In genomic region chr17:71300338-71300737, GRCm38 (mm10) we compare ENCODE assay signal across 10 mouse cellular contexts. TPM values are rescaled to one million over a fixed set of nuclear protein-coding genes. Genes with fewer than 3 reads are reported as not detected.
DNase-seq lines count a peak whose midpoint lies in the region; ATAC-seq lines count a peak whose summit lies in the region.
"Had no signal": no experiment of that assay in that cellular context is flagged by ENCODE, and none has a peak within 500 bp of the region (broad histone marks: within the 10 kb centered on the region; RNA-seq: fewer than 3 reads in every experiment).

No protein-coding gene starts in this region.

- WGBS in heart, embryonic 10.5 days, result 83% methylated on average over 2 of the region's 2 CpGs
- WGBS in intestine, embryonic 16.5 days, result 71% methylated on average over 2 of the region's 2 CpGs
- 84% methylated on average over 2 of the region's 2 CpGs for whole genome bisulfite sequencing in hindbrain, embryonic 13.5 days
- WGBS in forebrain, embryonic 13.5 days, result 87% methylated on average over 2 of the region's 2 CpGs

- peaks cover 42% of the 10 kb centered on the region for H3K36me3 ChIP-seq in heart, embryonic 10.5 days
- H3K36me3 ChIP-seq in intestine, embryonic 16.5 days (ENCODE audit: control insufficient read depth, insufficient read depth, low read length), result no peaks in the 10 kb centered on the region
- no peaks in the 10 kb centered on the region for H3K36me3 ChIP-seq in hindbrain, embryonic 13.5 days
- no peaks in the 10 kb centered on the region for H3K36me3 ChIP-seq in forebrain, embryonic 13.5 days (ENCODE audit: poor library complexity, severe bottlenecking)
- H3K36me3 ChIP-seq: embryonic facial prominence, embryonic 12.5 days had no signal

- ATAC-seq in intestine, embryonic 16.5 days, result peak; percentile 62
- ATAC-seq in hindbrain, embryonic 13.5 days (ENCODE audit: low FRiP score), result no peak
- no peak for ATAC-seq in CD4-positive, CD25-positive, alpha-beta regulatory T cell, adult 4 months
- no peak for ATAC-seq in forebrain, embryonic 13.5 days

- no peak overlapping the region for H3K4me3 ChIP-seq in heart, embryonic 10.5 days
- no peak overlapping the region for H3K4me3 ChIP-seq in intestine, embryonic 16.5 days (ENCODE audit: low read length)
- H3K4me3 ChIP-seq in hindbrain, embryonic 13.5 days, result no peak overlapping the region
- H3K4me3 ChIP-seq in forebrain, embryonic 13.5 days, result no peak overlapping the region
- H3K4me3 ChIP-seq: embryonic facial prominence, embryonic 12.5 days had no signal

- no peaks in the 10 kb centered on the region for H3K27me3 ChIP-seq in heart, embryonic 10.5 days (ENCODE audit: insufficient read depth, poor library complexity, severe bottlenecking)
- no peaks in the 10 kb centered on the region for H3K27me3 ChIP-seq in intestine, embryonic 16.5 days (replicated peaks; ENCODE audit: control insufficient read depth, insufficient read depth, low read length)
- H3K27me3 ChIP-seq in hindbrain, embryonic 13.5 days, result no peaks in the 10 kb centered on the region
- no peaks in the 10 kb centered on the region for H3K27me3 ChIP-seq in forebrain, embryonic 13.5 days
- H3K27me3 ChIP-seq: embryonic facial prominence, embryonic 12.5 days had no signal

- H3K9ac ChIP-seq in intestine, embryonic 16.5 days (ENCODE audit: low read depth, low read length), result no peak overlapping the region
- no peak overlapping the region for H3K9ac ChIP-seq in hindbrain, embryonic 13.5 days
- H3K9ac ChIP-seq in forebrain, embryonic 13.5 days, result no peak overlapping the region
- H3K9ac ChIP-seq: embryonic facial prominence, embryonic 12.5 days; liver, embryonic 14.5 days had no signal

- no peak overlapping the region for H3K4me2 ChIP-seq in intestine, embryonic 16.5 days (ENCODE audit: low read depth, low read length)
- no peak overlapping the region for H3K4me2 ChIP-seq in hindbrain, embryonic 13.5 days
- no peak overlapping the region for H3K4me2 ChIP-seq in forebrain, embryonic 13.5 days
- H3K4me2 ChIP-seq: embryonic facial prominence, embryonic 12.5 days had no signal

- peak; percentile 66 for DNase-seq in heart, adult 8-10 months (ENCODE audit: low spot score)
- DNase-seq in heart, embryonic 10.5 days (ENCODE audit: low spot score), result no peak
- peak; percentile 46 for DNase-seq in adrenal gland, postnatal 25 days
- DNase-seq in monocyte, adult 2 months (ENCODE audit: low read depth in 1 of 2, low spot score in 2 of 2), result peak; percentile 62 to 71

- peaks cover 29% of the 10 kb centered on the region for H3K4me1 ChIP-seq in heart, embryonic 10.5 days
- no peaks in the 10 kb centered on the region for H3K4me1 ChIP-seq in intestine, embryonic 16.5 days (ENCODE audit: control insufficient read depth, insufficient read depth, low read length)
- H3K4me1 ChIP-seq in hindbrain, embryonic 13.5 days (replicated peaks), result no peaks in the 10 kb centered on the region
- no peaks in the 10 kb centered on the region for H3K4me1 ChIP-seq in forebrain, embryonic 13.5 days
- H3K4me1 ChIP-seq: embryonic facial prominence, embryonic 12.5 days had no signal

- no peaks in the 10 kb centered on the region for H3K9me3 ChIP-seq in heart, embryonic 10.5 days
- H3K9me3 ChIP-seq in intestine, embryonic 16.5 days (ENCODE audit: control insufficient read depth, low read length), result no peaks in the 10 kb centered on the region
- no peaks in the 10 kb centered on the region for H3K9me3 ChIP-seq in hindbrain, embryonic 13.5 days
- H3K9me3 ChIP-seq in forebrain, embryonic 13.5 days (replicated peaks), result no peaks in the 10 kb centered on the region
- H3K9me3 ChIP-seq: embryonic facial prominence, embryonic 12.5 days had no signal

- no peak overlapping the region; the same call in 1 of the 2 replicates for H3K27ac ChIP-seq in heart, embryonic 10.5 days
- no peak overlapping the region for H3K27ac ChIP-seq in intestine, embryonic 16.5 days (ENCODE audit: low read length)
- H3K27ac ChIP-seq in hindbrain, embryonic 13.5 days, result no peak overlapping the region
- no peak overlapping the region for H3K27ac ChIP-seq in forebrain, embryonic 13.5 days
- H3K27ac ChIP-seq: embryonic facial prominence, embryonic 12.5 days; liver, embryonic 14.5 days had no signal

RNA-seq across cellular contexts. Expression of gene Emilin2, which starts 11.4 kb away (rescaled TPM):
- total RNA-seq in heart, adult 8-10 months (2022), result 10 to 100 TPM; 25.3 to 46.2 (median 41.1) TPM
- 66.9 and 119 TPM in 2 replicates for polyA plus RNA-seq in heart, embryonic 10.5 days (2016; fragmentation: Nextera tagmentation; extraction: Ambion mirVana)
- total RNA-seq in adrenal gland, postnatal 25 days (2021), result 4.4 and 5.2 TPM in 2 replicates
- polyA plus RNA-seq in intestine, embryonic 16.5 days (2015; fragmentation: Nextera tagmentation; extraction: Ambion mirVana), result 1.7 and 2.4 TPM in 2 replicates
- 2.2 and 2.9 TPM in 2 replicates for polyA plus RNA-seq in hindbrain, embryonic 13.5 days (2015; fragmentation: Nextera tagmentation; extraction: Ambion mirVana)
- polyA plus RNA-seq in CD4-positive, CD25-positive, alpha-beta regulatory T cell, adult 4 months (2017; shearing (Covaris generic)), result not detected
- 1.5 and 2.5 TPM in 2 replicates for polyA plus RNA-seq in forebrain, embryonic 13.5 days (2015; fragmentation: Nextera tagmentation; extraction: Ambion mirVana)

Comparison
In these comparisons a context has a peak if more than half of its experiments do, and no peak if none do; other contexts are left out.
1. RNA of gene Emilin2, which starts 11.4 kb away (polyA plus RNA-seq): 66.9 to 119 TPM in heart, embryonic 10.5 days; 1.7 to 2.4 TPM in intestine, embryonic 16.5 days, 2.2 to 2.9 TPM in hindbrain, embryonic 13.5 days, 1.5 to 2.5 TPM in forebrain, embryonic 13.5 days and not detected in CD4-positive, CD25-positive, alpha-beta regulatory T cell, adult 4 months; every median in the first group is over 10 times any median in the second.